Mouse (Mus musculus) embryonic facial prominence, embryonic 13.5 days (tissue): ENCODE results near the gene Slc26a8. TPM values are rescaled to one million over a fixed set of nuclear protein-coding genes. Genes with fewer than 3 reads are reported as not detected.
A peak's percentile ranks its signal among the peaks of the same experiment; 100 is the strongest.

Experiments
- ATAC-seq: fragments of 200-750 bp; cut with Nextera tagmentation; 2 replicates; pipeline ENCODE4 v1.8.0; 2017; ENCODE audit warnings: low read depth; ENCODE audit not compliant: insufficient number of reproducible peaks, insufficient read depth, low FRiP score, low TSS enrichment
- H3K27ac ChIP-seq: fragments of 300-500 bp; sonication (generic); 2 replicates; pipeline ENCODE4 v1.5.1; 2015; ENCODE audit warnings: moderate library complexity, mild to moderate bottlenecking, inconsistent platforms
- H3K27me3 ChIP-seq: fragments of 300-500 bp; sonication (generic); 2 replicates; pipeline ENCODE4 v1.6.1; 2015; ENCODE audit warnings: mild to moderate bottlenecking, inconsistent platforms
- H3K36me3 ChIP-seq: fragments of 300-500 bp; sonication (generic); 2 replicates; pipeline ENCODE4 v1.6.1; 2015; ENCODE audit warnings: mild to moderate bottlenecking, inconsistent platforms
- H3K4me1 ChIP-seq: fragments of 300-500 bp; sonication (generic); 2 replicates; pipeline ENCODE4 v1.6.1; 2015; ENCODE audit warnings: inconsistent platforms
- H3K4me2 ChIP-seq: fragments of 300-500 bp; sonication (generic); 2 replicates; pipeline ENCODE4 v1.6.1; 2015; ENCODE audit warnings: moderate library complexity, mild to moderate bottlenecking, inconsistent platforms
- H3K4me3 ChIP-seq: fragments of 300-500 bp; sonication (generic); 2 replicates; pipeline ENCODE4 v1.5.1; 2015; ENCODE audit warnings: mild to moderate bottlenecking, inconsistent platforms
- H3K9ac ChIP-seq: fragments of 300-500 bp; sonication (generic); 2 replicates; pipeline ENCODE4 v1.6.1; 2015; ENCODE audit warnings: mild to moderate bottlenecking, inconsistent platforms
- H3K9me3 ChIP-seq: fragments of 300-500 bp; sonication (generic); 2 replicates; pipeline ENCODE4 v1.6.1; 2016; ENCODE audit warnings: inconsistent platforms
- WGBS: fragments of 180-500 bp; shearing (Covaris S2); methylation state at CpG from one replicate; pipeline ENCODE4 v1.1.7; 2015; ENCODE audit warnings: mixed read lengths; 5-methylcytosine and 5-hydroxymethylcytosine counted together
- polyA plus RNA-seq: library from polyadenylated mRNA; unstranded; fragments of >200 nt; fragmentation: Nextera tagmentation; extraction: Ambion mirVana; gene quantifications from 2 replicates; pipeline ENCODE4 v1.2.1, GENCODE M21; 2015

Slc26a8 gene
- polyA plus RNA-seq, 1 experiment from 2014 or later = 0.46 TPM

DNA sequence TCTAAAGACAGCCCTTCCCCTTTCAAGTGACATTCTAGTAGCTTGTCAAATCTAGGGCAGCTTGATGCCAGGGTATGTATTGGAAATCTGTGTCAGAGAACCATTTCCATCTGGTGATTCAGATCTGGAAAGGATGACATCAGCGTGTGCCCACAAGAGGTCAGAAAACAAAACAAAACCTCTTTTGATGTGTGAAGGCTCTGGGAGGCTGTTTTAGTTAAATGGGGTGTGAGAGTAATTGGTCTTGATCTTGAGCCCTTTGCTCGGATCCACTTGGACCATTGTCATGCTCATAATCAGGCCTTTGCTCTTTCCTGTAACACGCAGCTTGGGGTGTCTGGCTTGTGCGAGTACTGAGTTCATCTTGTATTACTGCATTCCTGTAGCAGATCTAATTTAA is 8.2 kb upstream of the Slc26a8 start:
- Histone ChIP-seq H3K4me2 (no peak overlapping the region), H3K27me3 (no peaks in the 10 kb centered on the region), H3K9me3 (no peaks in the 10 kb centered on the region), H3K4me1 (peaks cover 42% of the 10 kb centered on the region), H3K27ac (peak overlapping the region; percentile 33; the same call in 1 of the 2 replicates), H3K9ac (no peak overlapping the region), H3K4me3 (no peak overlapping the region), H3K36me3 (peaks cover 5% of the 10 kb centered on the region; the same call in 1 of the 2 replicates)
- no peak for ATAC-seq
- WGBS = 40% methylated on average over 4 of the region's 4 CpGs

DNA sequence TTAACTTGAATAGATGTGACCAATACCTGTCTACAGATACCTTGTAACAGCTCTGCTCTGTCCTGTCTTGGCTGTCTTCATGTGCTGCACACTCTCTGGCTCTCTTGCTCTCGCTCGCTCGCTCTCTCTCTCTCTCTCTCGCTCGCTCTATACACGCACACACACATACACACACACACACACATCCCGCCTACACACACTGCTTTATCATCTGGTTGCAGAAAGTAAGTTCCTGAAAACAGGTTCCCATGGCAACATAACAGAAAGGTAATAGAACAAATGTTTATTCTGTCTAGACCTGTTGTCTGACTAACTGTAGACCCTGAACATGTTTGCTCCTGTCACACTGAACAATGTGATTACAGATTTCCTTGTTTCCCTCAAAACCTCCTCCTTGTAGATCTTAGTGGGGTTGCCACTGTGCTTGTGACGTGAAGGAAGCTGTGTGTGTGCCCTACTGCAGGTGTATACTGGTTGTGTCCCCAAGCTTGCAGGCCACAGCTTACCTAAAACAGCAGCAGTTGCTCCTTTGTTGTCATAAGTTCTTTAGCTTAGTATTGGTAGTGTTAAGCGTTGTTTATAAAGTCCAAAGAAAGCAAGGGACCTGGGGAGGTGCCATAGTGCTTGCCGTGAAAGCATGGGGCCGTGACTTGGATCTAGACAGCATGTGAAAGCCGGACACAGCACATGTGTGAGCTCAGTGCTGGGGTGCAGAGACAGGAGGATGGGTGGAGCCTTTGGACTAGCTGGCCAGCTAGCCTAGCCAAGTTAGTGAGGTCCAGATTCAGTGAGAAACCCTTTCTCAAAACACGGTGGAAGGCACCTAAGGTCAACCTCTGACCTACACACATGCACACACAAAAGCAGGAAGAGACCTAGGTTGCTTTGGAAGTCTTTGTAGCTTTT is 7.5 kb upstream of the Slc26a8 start:
- peak overlapping the region; percentile 60; the same call in 1 of the 2 replicates for H3K27ac ChIP-seq
- H3K9ac ChIP-seq = peak overlapping the region; percentile 32; the same call in 1 of the 2 replicates
- H3K27me3 ChIP-seq = no peaks in the 10 kb centered on the region
- H3K4me2 ChIP-seq = 0 out of 2 replicates have a peak overlapping the region, but pooled peaks have one; percentile 5
- ATAC-seq = 0 out of 2 replicates have a peak, but pooled peaks have one; percentile 43
- H3K36me3 ChIP-seq = peaks cover 5% of the 10 kb centered on the region; the same call in 1 of the 2 replicates
- WGBS = 73% methylated on average over 13 of the region's 13 CpGs
- H3K4me1 ChIP-seq = peaks cover 48% of the 10 kb centered on the region
- H3K4me3 ChIP-seq = no peak overlapping the region
- no peaks in the 10 kb centered on the region for H3K9me3 ChIP-seq

DNA sequence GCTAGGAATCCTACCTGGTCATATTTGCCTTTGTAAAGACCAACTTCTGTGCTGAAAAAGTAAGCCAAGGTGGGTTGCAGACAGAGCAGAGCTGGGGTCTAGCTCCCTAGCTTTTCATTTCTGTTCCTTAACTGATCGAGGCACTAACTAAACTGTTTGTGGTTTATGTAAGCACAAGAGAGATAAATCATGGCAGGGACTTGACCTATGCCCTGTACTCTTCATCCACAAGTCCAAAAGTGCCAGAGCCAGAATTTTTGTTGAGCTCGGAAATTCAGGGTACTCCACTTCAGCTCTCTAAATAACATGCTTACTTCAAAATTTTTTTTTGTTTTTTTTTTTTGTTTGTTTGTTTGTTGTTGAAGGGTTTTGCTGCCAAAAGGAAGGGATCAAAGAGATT is 6.6 kb upstream of the Slc26a8 start:
- WGBS = 55% methylated on average over 2 of the region's 2 CpGs
- no peak for ATAC-seq
- no peak overlapping the region for H3K4me2 ChIP-seq
- H3K36me3 ChIP-seq = peaks cover under 1% of the 10 kb centered on the region; the same call in 1 of the 2 replicates
- 0 out of 2 replicates have a peak overlapping the region, but pooled peaks have one; percentile 35 for H3K27ac ChIP-seq
- H3K9me3 ChIP-seq = no peaks in the 10 kb centered on the region
- H3K9ac ChIP-seq = peak overlapping the region; percentile 32; the same call in 1 of the 2 replicates
- H3K4me3 ChIP-seq = no peak overlapping the region
- peaks cover 48% of the 10 kb centered on the region for H3K4me1 ChIP-seq
- no peaks in the 10 kb centered on the region for H3K27me3 ChIP-seq

DNA sequence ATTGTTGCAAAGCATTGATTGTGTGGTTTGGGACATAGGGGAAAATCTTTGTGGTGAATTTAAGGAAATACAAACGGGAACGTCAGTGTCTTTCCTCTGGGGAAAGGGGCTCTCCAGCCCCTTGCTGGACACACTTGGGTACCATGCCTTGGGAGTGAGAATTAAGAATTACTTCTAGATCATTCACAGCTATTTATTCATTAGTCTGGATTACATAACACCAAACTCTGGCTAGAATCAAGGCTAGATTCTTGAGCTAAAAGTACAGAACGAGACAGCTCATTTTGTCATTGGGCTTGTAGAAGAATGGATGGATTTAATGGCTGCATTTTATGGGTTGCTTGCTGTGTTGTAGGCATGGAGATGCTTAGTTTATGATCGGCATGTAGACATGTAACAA is 4.8 kb upstream of the Slc26a8 start:
- Histone ChIP-seq H3K27me3 (peaks cover 3% of the 10 kb centered on the region), H3K9ac (no peak overlapping the region), H3K4me3 (no peak overlapping the region), H3K4me1 (peaks cover 48% of the 10 kb centered on the region), H3K27ac (no peak overlapping the region), H3K4me2 (no peak overlapping the region), H3K36me3 (no peaks in the 10 kb centered on the region), H3K9me3 (no peaks in the 10 kb centered on the region)
- no peak for ATAC-seq
- WGBS = 72% methylated on average over 4 of the region's 4 CpGs

DNA sequence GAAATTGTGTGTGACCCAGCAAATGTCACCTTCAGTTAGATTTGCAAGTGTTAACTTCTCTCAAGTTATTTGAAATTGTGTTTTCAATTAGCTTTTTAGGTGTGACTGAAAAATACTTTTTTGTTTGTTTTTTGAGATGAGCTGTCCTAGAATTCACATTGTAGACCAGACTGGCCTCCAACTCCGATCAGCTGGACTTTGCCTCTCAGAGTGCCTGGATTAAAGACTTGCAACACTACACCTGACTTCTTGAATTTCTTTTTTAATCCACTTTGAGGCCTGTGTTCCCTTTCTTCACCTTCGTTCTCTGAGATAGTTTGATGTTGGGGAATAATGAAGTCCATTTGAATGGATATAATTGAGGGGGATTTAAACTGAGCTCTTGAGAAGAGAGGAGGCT is 4.0 kb upstream of the Slc26a8 start:
- Histone ChIP-seq H3K27ac (no peak overlapping the region), H3K4me1 (peaks cover 53% of the 10 kb centered on the region), H3K27me3 (peaks cover 11% of the 10 kb centered on the region), H3K4me3 (no peak overlapping the region), H3K36me3 (no peaks in the 10 kb centered on the region), H3K9ac (no peak overlapping the region), H3K9me3 (no peaks in the 10 kb centered on the region), H3K4me2 (peak overlapping the region; percentile 64; the same call in 1 of the 2 replicates)
- ATAC-seq = no peak
- WGBS = 47% methylated on average over 2 of the region's 2 CpGs

DNA sequence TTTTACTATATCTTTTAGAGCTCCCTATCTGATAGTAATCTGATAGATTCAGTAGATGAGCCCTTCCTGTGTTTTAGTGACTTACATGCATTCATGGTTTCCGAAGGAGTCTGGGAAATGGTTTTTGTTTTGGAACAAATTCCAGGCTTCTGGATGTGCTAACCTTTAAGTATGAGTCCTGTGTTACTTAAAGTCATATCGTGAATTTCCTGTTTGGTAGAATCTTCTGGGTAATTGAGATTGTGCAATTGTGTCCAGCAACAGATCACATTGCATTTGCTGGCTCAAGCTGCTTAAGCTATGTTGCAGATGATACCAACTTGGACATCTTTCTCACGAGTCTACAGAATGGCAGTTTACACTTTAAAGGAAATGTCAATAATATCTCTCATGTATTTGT is 3.1 kb upstream of the Slc26a8 start:
- Histone ChIP-seq H3K4me3 (peak overlapping the region; percentile 99), H3K27me3 (peaks cover 18% of the 10 kb centered on the region), H3K4me1 (peaks cover 45% of the 10 kb centered on the region), H3K9ac (peak overlapping the region; percentile 97; the same call in 1 of the 2 replicates), H3K27ac (0 out of 2 replicates have a peak overlapping the region, but pooled peaks have one; percentile 12), H3K36me3 (no peaks in the 10 kb centered on the region), H3K4me2 (peak overlapping the region; percentile 64), H3K9me3 (no peaks in the 10 kb centered on the region)
- WGBS = 21% methylated on average over 3 of the region's 3 CpGs
- ATAC-seq = no peak

DNA sequence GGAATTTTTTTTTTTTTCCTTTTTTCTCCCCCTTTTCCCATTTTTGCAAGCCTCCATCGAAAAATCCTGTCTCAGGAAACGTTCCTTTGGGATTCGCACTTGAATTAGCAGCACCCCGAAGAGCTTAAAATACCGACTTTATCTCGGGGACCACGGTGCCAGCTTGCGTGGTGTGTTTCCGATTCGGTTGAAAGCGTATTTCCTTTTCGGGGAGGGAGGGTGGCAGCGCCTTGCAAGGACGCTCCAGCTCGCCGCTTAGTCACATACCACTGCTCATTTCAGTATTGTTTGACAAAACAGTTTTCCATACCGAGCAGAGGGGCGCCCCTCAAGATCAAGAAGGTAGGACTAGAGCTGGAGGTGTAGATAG is 2.3 kb upstream of the Slc26a8 start:
- Histone ChIP-seq H3K27ac (peak overlapping the region; percentile 97), H3K9me3 (no peaks in the 10 kb centered on the region), H3K4me3 (peak overlapping the region; percentile 99), H3K9ac (peak overlapping the region; percentile 97), H3K36me3 (no peaks in the 10 kb centered on the region), H3K27me3 (peaks cover 18% of the 10 kb centered on the region), H3K4me2 (peak overlapping the region; percentile 64), H3K4me1 (peaks cover 37% of the 10 kb centered on the region)
- under 1% methylated on average over 18 of the region's 18 CpGs for WGBS
- ATAC-seq = no peak

DNA sequence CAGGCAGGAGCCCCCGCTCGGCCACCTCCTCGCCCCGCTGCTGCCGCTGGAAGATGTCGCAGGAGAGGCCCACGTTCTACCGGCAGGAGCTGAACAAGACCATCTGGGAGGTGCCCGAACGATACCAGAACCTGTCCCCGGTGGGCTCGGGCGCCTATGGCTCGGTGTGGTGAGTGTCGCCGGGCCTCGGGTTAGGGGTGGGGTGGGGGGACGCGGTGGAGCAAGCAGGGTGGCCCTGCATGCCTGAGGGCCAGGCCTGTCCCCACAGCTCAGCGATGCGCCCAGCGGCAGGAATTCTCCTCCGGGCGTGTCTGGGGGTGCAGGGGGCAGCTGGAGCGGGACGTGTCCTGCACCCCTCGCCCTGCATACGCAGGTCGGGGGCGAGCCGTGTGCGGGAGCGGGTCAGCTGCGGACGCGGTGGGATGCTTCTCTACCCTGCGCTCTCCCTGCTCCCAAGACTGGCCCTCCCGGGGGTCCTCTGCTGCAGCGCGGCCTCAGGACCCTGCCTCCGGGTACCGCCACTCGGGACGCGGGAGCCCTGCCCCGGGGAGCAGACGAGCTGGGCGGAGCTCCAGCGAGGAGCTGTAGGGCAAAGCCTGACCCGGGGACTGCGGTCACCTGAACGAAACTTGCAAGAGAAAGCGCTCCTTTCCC is 1.8 kb upstream of the Slc26a8 start:
- Histone ChIP-seq H3K9me3 (no peaks in the 10 kb centered on the region), H3K27ac (peak overlapping the region; percentile 97), H3K27me3 (peaks cover 18% of the 10 kb centered on the region), H3K4me3 (peak overlapping the region; percentile 99), H3K36me3 (no peaks in the 10 kb centered on the region), H3K9ac (peak overlapping the region; percentile 97), H3K4me1 (peaks cover 32% of the 10 kb centered on the region), H3K4me2 (peak overlapping the region; percentile 64)
- WGBS = under 1% methylated on average over 53 of the region's 53 CpGs
- peak; percentile 33 for ATAC-seq

DNA sequence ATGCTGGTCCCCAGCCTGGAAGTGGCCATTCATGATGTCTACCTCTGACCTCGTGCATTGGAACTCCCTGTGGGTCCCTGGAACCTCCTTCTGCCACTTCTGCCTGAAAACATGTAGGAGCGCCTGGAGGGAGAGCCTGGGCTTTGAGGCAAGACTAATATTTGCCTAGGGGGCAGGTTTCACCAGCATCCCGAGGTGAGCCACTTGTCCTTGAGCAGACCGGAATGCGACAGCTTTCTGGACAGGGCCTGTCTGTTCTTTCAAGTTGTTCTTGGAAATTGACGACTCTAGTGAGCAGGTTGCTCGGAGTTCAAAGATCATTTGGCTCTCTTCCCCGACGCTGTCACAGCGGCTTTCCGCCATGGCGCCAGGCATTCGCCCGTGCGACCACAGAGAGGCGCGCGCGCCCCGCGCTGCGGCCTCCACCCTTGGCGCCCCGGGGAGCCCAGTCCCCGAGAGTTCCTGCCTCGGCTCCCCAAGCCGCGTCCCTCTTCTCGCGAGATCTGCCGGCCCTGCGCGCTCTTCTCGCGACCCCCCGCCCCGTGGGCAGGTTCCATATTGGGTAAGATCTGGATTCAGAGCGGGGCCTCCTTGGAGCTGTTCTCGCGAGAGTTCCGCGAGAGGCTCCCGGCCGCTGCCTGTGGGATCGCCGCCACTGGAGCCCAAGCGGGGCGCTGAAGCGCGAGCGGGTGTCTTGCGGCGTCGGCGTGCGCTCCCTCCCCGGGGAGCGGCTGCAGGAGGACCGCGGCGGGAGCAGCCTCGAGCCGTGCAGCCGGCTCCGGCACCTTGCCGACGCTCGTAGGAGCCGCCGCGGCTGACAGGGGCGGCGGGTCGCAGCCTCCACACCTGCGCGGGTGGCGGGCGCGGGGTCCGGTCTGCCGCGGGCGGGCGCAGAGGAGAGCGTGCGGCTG is 998 bp upstream of the Slc26a8 start, which contains the start of gene Mapk14:
TSS of gene Mapk14 (plus strand) at position 554 of the 911 bp plus-strand sequence.
- WGBS = under 1% methylated on average over 79 of the region's 86 CpGs
- ATAC-seq = peak; percentile 91
- peak within 1 kb of the TSS; percentile 97 for H3K9ac ChIP-seq
- peak within 1 kb of the TSS; percentile 97 for H3K27ac ChIP-seq
- H3K4me3 ChIP-seq = peak within 1 kb of the TSS; percentile 99
- no peaks in the 10 kb centered on the region for H3K36me3 ChIP-seq
- H3K4me2 ChIP-seq = peak within 1 kb of the TSS; percentile 85
- peaks cover 25% of the 10 kb centered on the region for H3K4me1 ChIP-seq
- no peaks in the 10 kb centered on the region for H3K9me3 ChIP-seq
- peaks cover 18% of the 10 kb centered on the region for H3K27me3 ChIP-seq

DNA sequence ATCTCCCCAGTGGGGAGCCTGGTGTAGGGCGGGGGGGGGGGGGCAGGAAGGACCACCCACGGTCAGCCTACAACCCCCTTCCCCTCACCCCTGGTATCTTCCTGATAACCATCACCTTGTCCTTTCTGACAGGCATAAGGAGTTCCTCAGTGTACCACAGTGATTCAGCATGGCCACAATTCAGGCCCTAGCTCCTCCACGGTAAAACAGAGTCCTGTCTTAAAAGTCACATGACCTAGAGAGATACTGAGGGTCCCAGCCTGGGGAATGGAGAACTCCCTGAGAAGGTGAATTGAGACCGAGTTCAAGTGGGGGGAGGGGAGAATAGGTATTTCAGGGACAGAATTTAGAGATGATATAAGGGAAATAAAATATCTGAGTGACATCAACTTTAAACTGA is 2.7 kb downstream of the Slc26a8 start:
- no peak for ATAC-seq
- Histone ChIP-seq H3K27ac (no peak overlapping the region), H3K27me3 (peaks cover 18% of the 10 kb centered on the region), H3K4me2 (no peak overlapping the region), H3K4me3 (no peak overlapping the region), H3K36me3 (no peaks in the 10 kb centered on the region), H3K9ac (no peak overlapping the region), H3K4me1 (peaks cover 8% of the 10 kb centered on the region), H3K9me3 (no peaks in the 10 kb centered on the region)
- 44% methylated on average over 4 of the region's 4 CpGs for WGBS

DNA sequence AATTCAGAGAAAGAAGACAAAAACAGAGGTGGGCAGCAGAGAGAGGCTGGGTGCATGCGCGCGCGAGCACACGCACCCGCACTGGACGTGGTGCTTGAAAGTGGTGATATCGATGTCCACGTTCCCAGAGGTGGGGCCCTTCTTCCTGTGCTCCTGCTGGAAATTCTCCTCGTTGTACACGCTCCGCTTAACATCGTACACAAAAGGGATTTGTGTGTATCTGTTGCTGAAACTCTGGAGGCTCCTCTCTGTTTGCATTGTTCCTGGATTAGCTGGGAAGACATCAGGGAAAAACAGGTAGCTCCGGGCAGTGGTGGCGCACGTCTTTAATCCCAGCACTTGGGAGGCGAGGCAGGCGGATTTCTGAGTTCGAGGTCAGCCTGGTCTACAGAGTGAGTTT is 5.4 kb downstream of the Slc26a8 start:
- 66% methylated on average over 19 of the region's 19 CpGs for WGBS
- Histone ChIP-seq H3K9ac (no peak overlapping the region), H3K27ac (no peak overlapping the region), H3K4me2 (no peak overlapping the region), H3K36me3 (no peaks in the 10 kb centered on the region), H3K4me3 (no peak overlapping the region), H3K4me1 (peaks cover 6% of the 10 kb centered on the region), H3K9me3 (no peaks in the 10 kb centered on the region), H3K27me3 (peaks cover 12% of the 10 kb centered on the region)
- ATAC-seq = no peak
